Mouse (Mus musculus): ENCODE results near the gene Gfod2. TPM values are rescaled to one million over a fixed set of nuclear protein-coding genes. Genes with fewer than 3 reads are reported as not detected.
A peak's percentile ranks its signal among the peaks of the same experiment; 100 is the strongest.

Gene Gfod2
- total and polyA plus RNA-seq, 2 experiments, result 3.4 to 6.3 TPM

DNA sequence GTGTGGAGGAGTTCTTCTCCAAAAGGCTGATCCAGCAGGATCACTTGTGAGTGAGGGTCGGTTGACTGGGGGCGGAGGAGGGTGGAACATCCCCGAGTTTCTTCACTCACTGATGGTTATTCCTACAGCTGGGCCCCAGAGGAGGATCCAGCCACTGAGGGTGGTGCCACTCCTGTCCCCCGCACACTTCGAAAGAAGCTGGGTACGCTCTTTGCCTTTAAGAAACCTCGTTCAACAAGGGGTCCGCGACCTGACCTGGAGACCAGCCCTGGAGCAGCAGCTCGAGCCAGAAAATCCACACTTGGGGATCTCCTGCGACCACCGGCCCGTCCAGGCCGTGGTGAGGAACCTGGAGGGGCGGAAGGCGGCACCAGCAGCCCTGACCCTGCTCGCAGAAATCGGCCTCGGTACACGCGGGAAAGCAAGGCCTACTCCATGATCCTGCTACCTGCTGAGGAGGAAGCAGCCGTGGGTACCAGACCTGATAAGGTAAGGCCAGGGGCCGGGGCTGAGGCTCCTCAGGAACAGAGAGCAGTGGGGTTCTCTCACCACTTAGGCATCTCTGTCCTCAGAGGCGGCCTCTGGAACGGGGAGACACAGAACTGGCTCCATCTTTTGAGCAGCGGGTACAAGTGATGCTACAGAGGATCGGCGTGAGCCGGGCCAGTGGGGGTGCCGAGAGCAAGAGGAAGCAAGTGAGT lies 63.2 kb downstream of the Gfod2 start:
- no peak for DNase-seq (ENCODE audit: extremely low read depth, low read depth, low spot score)

DNA sequence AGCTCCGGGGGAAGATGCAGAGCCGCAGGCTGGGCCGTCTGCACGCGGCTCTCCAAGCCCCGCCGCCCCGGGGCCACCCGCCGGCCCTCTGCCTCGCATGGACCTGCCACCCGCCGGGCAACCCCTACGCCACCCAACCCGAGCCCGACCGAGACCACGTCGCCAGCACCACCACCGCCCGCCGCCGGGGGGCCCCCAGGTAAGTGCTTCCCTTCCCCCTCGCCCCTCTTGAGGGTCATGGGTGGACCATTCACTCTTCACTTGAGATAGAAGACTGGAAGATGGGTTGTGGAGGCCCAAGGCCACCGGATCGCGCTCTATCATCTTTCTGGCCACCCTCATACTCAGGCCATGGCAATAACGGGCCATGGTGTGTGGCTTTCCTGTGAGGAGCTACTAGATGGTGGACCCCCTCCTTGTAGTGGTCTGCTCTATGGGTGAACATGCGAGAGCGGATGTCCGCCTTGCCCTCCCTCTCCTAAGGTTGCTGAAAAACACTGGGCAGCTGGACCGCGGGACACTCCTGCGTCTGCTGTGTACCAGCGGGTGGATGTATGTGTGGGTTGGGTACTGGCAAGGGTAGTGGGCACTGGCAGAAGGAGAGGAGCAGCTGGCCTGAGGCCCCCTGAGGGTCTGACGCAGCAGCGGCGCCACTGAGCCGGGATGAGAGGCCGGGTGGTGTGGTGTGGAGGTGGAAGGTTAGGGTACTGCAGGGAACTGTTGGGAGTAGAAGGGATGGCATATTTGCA lies 64.2 kb downstream of the Gfod2 start:
- Histone ChIP-seq H3K36me3 (ENCODE audit: control insufficient read depth, insufficient read depth, low read length) (no peaks in the 10 kb centered on the region), H3K27me3 (ENCODE audit: control insufficient read depth, insufficient read depth, low read length) (peaks cover 5% of the 10 kb centered on the region), H3K4me1 (ENCODE audit: control insufficient read depth, insufficient read depth, low read length) (peaks cover 1% of the 10 kb centered on the region), H3K79me2 (ENCODE audit: control insufficient read depth, insufficient read depth, low read length) (no peaks in the 10 kb centered on the region), H3K4me3 (ENCODE audit: insufficient read depth, low read depth, low read length) (peak overlapping the region; percentile 52), H3K9ac (ENCODE audit: low read depth, low read length) (no peak overlapping the region), H3K27ac (replicated peaks; ENCODE audit: insufficient read depth, low read depth, low read length) (no peak overlapping the region)
- no peak for TF ChIP-seq CTCF (IDR thresholded peaks at IDR 0.05; ENCODE audit: low read depth, low read length)
- no peak for TF ChIP-seq POLR2A (IDR thresholded peaks at IDR 0.05; ENCODE audit: extremely low read depth, insufficient read depth, low read length)
- WGBS, result 17% methylated on average over 38 of the region's 40 CpGs
- no peak for DNase-seq (ENCODE audit: extremely low read depth, low read depth, low spot score)

More for the DNA sequence above, 63.2 kb downstream of the Gfod2 start:
- H3K36me3 ChIP-seq (ENCODE audit: control insufficient read depth, insufficient read depth, low read length), result no peaks in the 10 kb centered on the region
- TF ChIP-seq CTCF (IDR thresholded peaks at IDR 0.05; ENCODE audit: low read depth, low read length) (no peak), POLR2A (IDR thresholded peaks at IDR 0.05; ENCODE audit: extremely low read depth, insufficient read depth, low read length) (no peak)
- peaks cover 5% of the 10 kb centered on the region for H3K27me3 ChIP-seq (ENCODE audit: control insufficient read depth, insufficient read depth, low read length)
- WGBS, result 79% methylated on average over 30 of the region's 30 CpGs
- H3K79me2 ChIP-seq (ENCODE audit: control insufficient read depth, insufficient read depth, low read length), result no peaks in the 10 kb centered on the region
- peaks cover 1% of the 10 kb centered on the region for H3K4me1 ChIP-seq (ENCODE audit: control insufficient read depth, insufficient read depth, low read length)
- H3K4me3 ChIP-seq (ENCODE audit: insufficient read depth, low read depth, low read length), result no peak overlapping the region
- no peak overlapping the region for H3K9ac ChIP-seq (ENCODE audit: low read depth, low read length)
- H3K27ac ChIP-seq (replicated peaks; ENCODE audit: insufficient read depth, low read depth, low read length), result no peak overlapping the region

DNA sequence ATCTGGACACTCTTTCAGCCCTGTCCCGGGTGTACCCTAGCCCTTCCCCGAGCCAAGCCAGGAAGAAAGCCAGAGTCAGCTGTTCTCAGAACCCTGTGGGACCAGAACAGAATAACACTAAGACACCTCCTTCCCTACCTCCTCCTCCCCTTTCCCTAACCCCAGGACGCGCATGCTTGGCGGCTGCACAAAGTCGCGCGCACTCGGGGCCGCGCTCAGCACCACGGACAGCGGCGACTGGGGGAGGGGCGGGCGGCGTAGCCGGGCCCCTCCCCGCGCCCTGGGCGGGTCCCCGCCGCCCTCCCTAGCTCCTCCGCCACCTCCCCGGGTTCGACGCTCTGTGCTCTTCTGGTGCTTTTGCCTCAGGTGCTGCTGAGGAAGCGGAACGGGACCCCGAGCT lies 64.8 kb downstream of the Gfod2 start:
- Histone ChIP-seq H3K36me3 (ENCODE audit: control insufficient read depth, insufficient read depth, low read length) (no peaks in the 10 kb centered on the region), H3K27me3 (ENCODE audit: control insufficient read depth, insufficient read depth, low read length) (peaks cover 5% of the 10 kb centered on the region), H3K79me2 (ENCODE audit: control insufficient read depth, insufficient read depth, low read length) (no peaks in the 10 kb centered on the region), H3K27ac (replicated peaks; ENCODE audit: insufficient read depth, low read depth, low read length) (no peak overlapping the region), H3K9ac (ENCODE audit: low read depth, low read length) (no peak overlapping the region), H3K4me1 (ENCODE audit: control insufficient read depth, insufficient read depth, low read length) (peaks cover 1% of the 10 kb centered on the region), H3K4me3 (ENCODE audit: insufficient read depth, low read depth, low read length) (peak overlapping the region; percentile 52)
- 10% methylated on average over 30 of the region's 30 CpGs for WGBS
- no peak for DNase-seq (ENCODE audit: extremely low read depth, low read depth, low spot score)
- TF ChIP-seq POLR2A (IDR thresholded peaks at IDR 0.05; ENCODE audit: extremely low read depth, insufficient read depth, low read length), result no peak
- no peak for TF ChIP-seq CTCF (IDR thresholded peaks at IDR 0.05; ENCODE audit: low read depth, low read length)

DNA sequence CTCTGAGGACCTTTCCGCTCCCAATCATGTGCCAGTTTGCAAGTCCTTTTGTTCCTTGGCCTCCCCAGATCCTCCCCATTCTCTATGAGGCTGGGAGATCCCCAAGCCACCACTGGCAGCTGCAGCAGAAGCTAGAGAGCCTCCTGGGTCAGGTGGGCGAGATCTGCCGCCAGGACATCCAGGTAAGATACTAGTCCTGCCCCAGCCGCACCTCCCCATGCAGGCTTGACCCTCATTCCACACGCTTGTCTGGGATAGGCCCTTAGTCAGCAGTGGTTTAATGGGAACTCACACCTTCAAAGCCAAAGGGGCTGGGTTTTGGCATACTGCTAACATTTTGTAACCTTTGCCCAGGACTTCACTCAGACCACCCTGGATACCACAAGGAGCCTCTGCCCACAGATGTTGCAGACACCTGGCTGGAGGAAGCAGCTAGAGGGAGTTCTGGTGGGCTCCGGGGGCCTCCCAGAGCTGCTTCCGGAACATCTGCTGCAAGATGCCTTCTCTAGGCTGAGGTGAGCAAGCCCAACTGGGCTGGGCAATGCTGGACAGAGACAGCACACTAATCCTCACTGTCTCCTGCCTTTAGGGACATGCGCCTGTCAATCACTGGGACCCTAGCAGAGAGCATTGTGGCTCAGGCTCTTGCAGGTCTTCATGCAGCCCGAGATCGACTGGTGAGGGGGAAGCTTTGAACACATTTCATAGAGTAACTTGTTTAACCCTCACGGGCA lies 65.8 kb downstream of the Gfod2 start:
- DNase-seq (ENCODE audit: extremely low read depth, low read depth, low spot score), result no peak
- Histone ChIP-seq H3K4me3 (ENCODE audit: insufficient read depth, low read depth, low read length) (no peak overlapping the region), H3K9ac (ENCODE audit: low read depth, low read length) (no peak overlapping the region), H3K36me3 (ENCODE audit: control insufficient read depth, insufficient read depth, low read length) (no peaks in the 10 kb centered on the region), H3K27me3 (ENCODE audit: control insufficient read depth, insufficient read depth, low read length) (peaks cover 5% of the 10 kb centered on the region), H3K27ac (replicated peaks; ENCODE audit: insufficient read depth, low read depth, low read length) (no peak overlapping the region), H3K79me2 (ENCODE audit: control insufficient read depth, insufficient read depth, low read length) (no peaks in the 10 kb centered on the region), H3K4me1 (ENCODE audit: control insufficient read depth, insufficient read depth, low read length) (peaks cover 1% of the 10 kb centered on the region)
- TF ChIP-seq POLR2A (IDR thresholded peaks at IDR 0.05; ENCODE audit: extremely low read depth, insufficient read depth, low read length) (no peak), CTCF (IDR thresholded peaks at IDR 0.05; ENCODE audit: low read depth, low read length) (no peak)
- 92% methylated on average over 11 of the region's 11 CpGs for WGBS

DNA sequence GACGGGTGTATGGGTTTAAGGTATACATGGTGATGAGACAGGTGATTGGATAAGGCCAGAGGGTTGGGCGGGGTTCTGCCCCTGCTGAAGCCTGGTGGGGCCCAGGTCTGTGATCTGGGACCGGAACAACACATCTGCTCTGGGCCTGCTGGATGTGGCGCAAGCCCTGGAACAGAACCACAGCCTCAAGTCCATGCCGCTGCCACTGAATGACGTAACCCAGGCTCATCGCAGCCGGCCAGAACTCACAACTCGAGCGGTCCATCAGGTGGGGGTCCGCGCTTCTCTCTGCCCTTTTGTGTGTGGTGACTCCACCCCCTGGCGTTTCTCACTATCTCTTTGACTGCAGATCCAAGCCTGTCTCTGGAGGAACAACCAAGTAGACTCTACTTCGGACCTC lies 67.5 kb downstream of the Gfod2 start:
- no peak overlapping the region for H3K27ac ChIP-seq (replicated peaks; ENCODE audit: insufficient read depth, low read depth, low read length)
- H3K4me1 ChIP-seq (ENCODE audit: control insufficient read depth, insufficient read depth, low read length), result peaks cover 1% of the 10 kb centered on the region
- H3K79me2 ChIP-seq (ENCODE audit: control insufficient read depth, insufficient read depth, low read length), result no peaks in the 10 kb centered on the region
- no peaks in the 10 kb centered on the region for H3K36me3 ChIP-seq (ENCODE audit: control insufficient read depth, insufficient read depth, low read length)
- no peak for DNase-seq (ENCODE audit: extremely low read depth, low read depth, low spot score)
- no peak overlapping the region for H3K4me3 ChIP-seq (ENCODE audit: insufficient read depth, low read depth, low read length)
- H3K9ac ChIP-seq (ENCODE audit: low read depth, low read length), result no peak overlapping the region
- peaks cover 5% of the 10 kb centered on the region for H3K27me3 ChIP-seq (ENCODE audit: control insufficient read depth, insufficient read depth, low read length)
- WGBS, result 73% methylated on average over 14 of the region's 14 CpGs
- TF ChIP-seq CTCF (IDR thresholded peaks at IDR 0.05; ENCODE audit: low read depth, low read length), result no peak
- TF ChIP-seq POLR2A (IDR thresholded peaks at IDR 0.05; ENCODE audit: extremely low read depth, insufficient read depth, low read length), result no peak
